Mouse (Mus musculus): Measurements from ENCODE around the gene Rexo4. TPM values are rescaled to one million over a fixed set of nuclear protein-coding genes. Genes with fewer than 3 reads are reported as not detected.

Gene Rexo4
- polyA plus RNA-seq, 1 experiment from 2014 or later: 31.0 TPM

- Histone ChIP-seq H3K27me3 (ENCODE audit: control insufficient read depth, insufficient read depth, low read length) (no peaks in the 10 kb centered on the region), H3K27ac (ENCODE audit: low read depth, low read length) (no peak overlapping the region), H3K4me3 (ENCODE audit: low read depth, low read length) (no peak overlapping the region), H3K9ac (ENCODE audit: low read depth, low read length) (no peak overlapping the region), H3K4me2 (no peak overlapping the region), H3K36me3 (ENCODE audit: control insufficient read depth, insufficient read depth, low read length) (no peaks in the 10 kb centered on the region), H3K9me3 (replicated peaks; ENCODE audit: control insufficient read depth, low read length) (no peaks in the 10 kb centered on the region), H3K4me1 (ENCODE audit: control insufficient read depth, insufficient read depth, low read length) (peaks cover 4% of the 10 kb centered on the region; the same call in 1 of the 2 replicates)
- WGBS (ENCODE audit: insufficient replicate concordance): 36% methylated on average over 1 of the region's 1 CpGs
- no peak for ATAC-seq (replicated peaks; ENCODE audit: insufficient number of reproducible peaks, low FRiP score, low TSS enrichment)
These were observed 27.8 kb downstream of the Rexo4 start for GRCm38 (mm10) chr2:26936425-26936824.

- H3K9me3 ChIP-seq (replicated peaks; ENCODE audit: control insufficient read depth, low read length): no peaks in the 10 kb centered on the region
- 81% methylated on average over 2 of the region's 2 CpGs for WGBS (ENCODE audit: insufficient replicate concordance)
- no peaks in the 10 kb centered on the region for H3K27me3 ChIP-seq (ENCODE audit: control insufficient read depth, insufficient read depth, low read length)
- no peak overlapping the region for H3K4me3 ChIP-seq (ENCODE audit: low read depth, low read length)
- peaks cover 13% of the 10 kb centered on the region; the same call in 1 of the 2 replicates for H3K4me1 ChIP-seq (ENCODE audit: control insufficient read depth, insufficient read depth, low read length)
- no peak for ATAC-seq (replicated peaks; ENCODE audit: insufficient number of reproducible peaks, low FRiP score, low TSS enrichment)
- H3K27ac ChIP-seq (ENCODE audit: low read depth, low read length): no peak overlapping the region
- peaks cover 8% of the 10 kb centered on the region for H3K36me3 ChIP-seq (ENCODE audit: control insufficient read depth, insufficient read depth, low read length)
- no peak overlapping the region for H3K4me2 ChIP-seq
- H3K9ac ChIP-seq (ENCODE audit: low read depth, low read length): no peak overlapping the region
These were observed 28.9 kb downstream of the Rexo4 start for GRCm38 (mm10) chr2:26935286-26935685.

DNA sequence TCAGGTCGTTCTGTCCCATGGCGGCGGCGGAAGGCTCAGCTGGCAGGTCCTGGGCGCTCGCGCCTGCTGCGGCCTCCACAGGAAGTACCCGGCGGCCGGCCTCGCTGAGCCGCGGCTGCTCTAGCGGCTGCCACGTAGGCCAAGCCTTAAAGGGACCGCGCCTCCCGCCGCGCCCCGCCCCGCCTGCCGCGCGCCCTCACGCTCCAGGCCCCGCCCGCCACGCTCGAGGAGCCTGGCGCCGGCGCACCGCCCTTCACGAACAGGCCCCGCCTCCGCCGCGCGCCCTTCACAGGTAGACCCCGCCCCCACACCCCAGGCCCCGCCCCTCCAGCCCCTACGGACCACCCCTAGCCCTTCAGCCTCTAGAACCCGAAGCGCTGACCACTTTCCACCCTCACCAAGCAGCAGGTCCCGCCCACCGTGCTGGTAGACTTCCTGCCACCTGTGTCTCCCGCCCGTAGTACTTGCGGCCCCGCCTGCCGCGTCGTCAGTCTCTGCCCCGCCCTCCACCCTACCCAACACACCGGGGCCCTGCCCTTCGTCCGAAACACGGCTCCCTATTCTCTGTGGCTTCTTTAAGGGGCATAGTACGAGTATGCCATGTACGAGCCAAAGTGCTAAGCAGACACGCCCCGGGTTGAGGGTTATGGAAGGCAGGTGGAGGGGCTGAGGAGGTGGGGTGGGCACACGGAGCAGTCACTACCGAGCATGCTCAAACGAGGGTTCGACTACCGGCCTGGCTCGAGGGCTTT lies 30.7 kb downstream of the Rexo4 start, which contains the start of the genes Surf4 and Stkld1:
Gene Surf4, minus strand, starts transcription at position 625 of the 752 bp plus-strand sequence.
Gene Stkld1, plus strand, starts transcription at position 744 of the 752 bp plus-strand sequence.
- Histone ChIP-seq H3K4me2 (peak within 1 kb of the TSS; percentile 81), H3K9me3 (replicated peaks; ENCODE audit: control insufficient read depth, low read length) (no peaks in the 10 kb centered on the region), H3K36me3 (ENCODE audit: control insufficient read depth, insufficient read depth, low read length) (peaks cover 17% of the 10 kb centered on the region), H3K4me3 (ENCODE audit: low read depth, low read length) (peak within 1 kb of the TSS; percentile 99), H3K9ac (ENCODE audit: low read depth, low read length) (peak within 1 kb of the TSS; percentile 100), H3K4me1 (ENCODE audit: control insufficient read depth, insufficient read depth, low read length) (peaks cover 20% of the 10 kb centered on the region), H3K27ac (ENCODE audit: low read depth, low read length) (peak within 1 kb of the TSS; percentile 88), H3K27me3 (ENCODE audit: control insufficient read depth, insufficient read depth, low read length) (no peaks in the 10 kb centered on the region)
- ATAC-seq (replicated peaks; ENCODE audit: insufficient number of reproducible peaks, low FRiP score, low TSS enrichment): peak; percentile 95
- 1% methylated on average over 50 of the region's 70 CpGs for WGBS (ENCODE audit: insufficient replicate concordance)

- H3K9ac ChIP-seq (ENCODE audit: low read depth, low read length): peak overlapping the region; percentile 100
- H3K4me1 ChIP-seq (ENCODE audit: control insufficient read depth, insufficient read depth, low read length): peaks cover 20% of the 10 kb centered on the region
- no peaks in the 10 kb centered on the region for H3K9me3 ChIP-seq (replicated peaks; ENCODE audit: control insufficient read depth, low read length)
- 2% methylated on average over 41 of the region's 49 CpGs for WGBS (ENCODE audit: insufficient replicate concordance)
- H3K4me2 ChIP-seq: peak overlapping the region; percentile 81
- H3K27me3 ChIP-seq (ENCODE audit: control insufficient read depth, insufficient read depth, low read length): no peaks in the 10 kb centered on the region
- H3K27ac ChIP-seq (ENCODE audit: low read depth, low read length): peak overlapping the region; percentile 88
- H3K36me3 ChIP-seq (ENCODE audit: control insufficient read depth, insufficient read depth, low read length): peaks cover 17% of the 10 kb centered on the region
- ATAC-seq (replicated peaks; ENCODE audit: insufficient number of reproducible peaks, low FRiP score, low TSS enrichment): no peak; the same call in 1 of the 2 replicates
- peak overlapping the region; percentile 99 for H3K4me3 ChIP-seq (ENCODE audit: low read depth, low read length)
These were observed 31.5 kb downstream of the Rexo4 start for GRCm38 (mm10) chr2:26932473-26933303.

DNA sequence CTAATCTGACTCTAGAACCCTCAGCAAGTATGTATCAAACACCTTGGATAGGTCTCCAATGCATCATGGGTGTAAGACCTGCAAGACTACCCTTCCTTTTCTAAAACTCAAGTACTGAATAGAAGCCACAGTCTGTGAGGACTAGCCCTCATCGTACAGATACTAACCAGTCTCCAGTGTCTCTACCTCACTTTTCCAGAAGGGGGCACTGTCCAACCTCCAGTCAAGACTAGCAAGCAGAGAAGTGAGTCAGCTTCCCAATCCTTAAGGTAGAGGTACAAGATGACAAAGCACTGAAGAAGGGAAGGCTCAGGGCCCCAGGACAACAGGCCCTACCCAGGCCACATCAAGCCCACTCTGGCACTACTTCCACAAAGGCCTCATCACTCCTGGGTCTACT lies 33.8 kb downstream of the Rexo4 start:
- ATAC-seq (replicated peaks; ENCODE audit: insufficient number of reproducible peaks, low FRiP score, low TSS enrichment): no peak
- H3K27me3 ChIP-seq (ENCODE audit: control insufficient read depth, insufficient read depth, low read length): no peaks in the 10 kb centered on the region
- peaks cover 27% of the 10 kb centered on the region for H3K36me3 ChIP-seq (ENCODE audit: control insufficient read depth, insufficient read depth, low read length)
- H3K4me1 ChIP-seq (ENCODE audit: control insufficient read depth, insufficient read depth, low read length): peaks cover 20% of the 10 kb centered on the region
- H3K4me3 ChIP-seq (ENCODE audit: low read depth, low read length): no peak overlapping the region
- WGBS (ENCODE audit: insufficient replicate concordance): 44% methylated on average over 1 of the region's 1 CpGs
- H3K4me2 ChIP-seq: no peak overlapping the region
- H3K27ac ChIP-seq (ENCODE audit: low read depth, low read length): no peak overlapping the region
- H3K9me3 ChIP-seq (replicated peaks; ENCODE audit: control insufficient read depth, low read length): no peaks in the 10 kb centered on the region
- no peak overlapping the region for H3K9ac ChIP-seq (ENCODE audit: low read depth, low read length)

GRCm38 (mm10) chr2:26927745-26928476 lies 36.3 kb downstream of the Rexo4 start:
- Histone ChIP-seq H3K27ac (ENCODE audit: low read depth, low read length) (no peak overlapping the region), H3K4me1 (ENCODE audit: control insufficient read depth, insufficient read depth, low read length) (peaks cover 20% of the 10 kb centered on the region), H3K9me3 (replicated peaks; ENCODE audit: control insufficient read depth, low read length) (no peaks in the 10 kb centered on the region), H3K4me2 (no peak overlapping the region), H3K4me3 (ENCODE audit: low read depth, low read length) (no peak overlapping the region), H3K9ac (ENCODE audit: low read depth, low read length) (no peak overlapping the region), H3K27me3 (ENCODE audit: control insufficient read depth, insufficient read depth, low read length) (no peaks in the 10 kb centered on the region), H3K36me3 (ENCODE audit: control insufficient read depth, insufficient read depth, low read length) (peaks cover 33% of the 10 kb centered on the region)
- no peak for ATAC-seq (replicated peaks; ENCODE audit: insufficient number of reproducible peaks, low FRiP score, low TSS enrichment)
- WGBS (ENCODE audit: insufficient replicate concordance): 85% methylated on average over 6 of the region's 6 CpGs

DNA sequence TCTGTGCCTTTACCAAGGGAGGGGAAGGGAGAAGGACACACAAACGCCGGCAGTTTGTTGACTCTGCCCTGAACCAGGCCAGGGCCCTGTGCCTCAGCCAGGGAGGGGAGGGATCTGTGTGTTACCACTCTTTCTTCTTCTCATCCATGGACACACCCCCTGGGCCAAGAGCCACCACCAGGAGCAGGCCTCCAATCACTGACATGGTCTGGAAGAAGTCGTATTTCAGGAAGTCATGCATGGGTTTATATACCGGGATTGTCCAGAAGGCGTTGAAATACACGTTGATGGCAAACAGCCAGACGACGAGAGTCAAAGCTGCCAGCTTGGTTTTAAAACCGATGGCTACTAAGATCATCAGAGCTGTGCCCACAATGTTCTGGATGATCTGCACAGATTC lies 42.4 kb downstream of the Rexo4 start:
- ATAC-seq (replicated peaks; ENCODE audit: insufficient number of reproducible peaks, low FRiP score, low TSS enrichment): no peak
- H3K4me3 ChIP-seq (ENCODE audit: low read depth, low read length): no peak overlapping the region
- no peak overlapping the region for H3K27ac ChIP-seq (ENCODE audit: low read depth, low read length)
- no peak overlapping the region for H3K9ac ChIP-seq (ENCODE audit: low read depth, low read length)
- peaks cover 16% of the 10 kb centered on the region for H3K4me1 ChIP-seq (ENCODE audit: control insufficient read depth, insufficient read depth, low read length)
- no peaks in the 10 kb centered on the region for H3K27me3 ChIP-seq (ENCODE audit: control insufficient read depth, insufficient read depth, low read length)
- 60% methylated on average over 9 of the region's 9 CpGs for WGBS (ENCODE audit: insufficient replicate concordance)
- no peak overlapping the region for H3K4me2 ChIP-seq
- H3K36me3 ChIP-seq (ENCODE audit: control insufficient read depth, insufficient read depth, low read length): peaks cover 40% of the 10 kb centered on the region
- no peaks in the 10 kb centered on the region for H3K9me3 ChIP-seq (replicated peaks; ENCODE audit: control insufficient read depth, low read length)

DNA sequence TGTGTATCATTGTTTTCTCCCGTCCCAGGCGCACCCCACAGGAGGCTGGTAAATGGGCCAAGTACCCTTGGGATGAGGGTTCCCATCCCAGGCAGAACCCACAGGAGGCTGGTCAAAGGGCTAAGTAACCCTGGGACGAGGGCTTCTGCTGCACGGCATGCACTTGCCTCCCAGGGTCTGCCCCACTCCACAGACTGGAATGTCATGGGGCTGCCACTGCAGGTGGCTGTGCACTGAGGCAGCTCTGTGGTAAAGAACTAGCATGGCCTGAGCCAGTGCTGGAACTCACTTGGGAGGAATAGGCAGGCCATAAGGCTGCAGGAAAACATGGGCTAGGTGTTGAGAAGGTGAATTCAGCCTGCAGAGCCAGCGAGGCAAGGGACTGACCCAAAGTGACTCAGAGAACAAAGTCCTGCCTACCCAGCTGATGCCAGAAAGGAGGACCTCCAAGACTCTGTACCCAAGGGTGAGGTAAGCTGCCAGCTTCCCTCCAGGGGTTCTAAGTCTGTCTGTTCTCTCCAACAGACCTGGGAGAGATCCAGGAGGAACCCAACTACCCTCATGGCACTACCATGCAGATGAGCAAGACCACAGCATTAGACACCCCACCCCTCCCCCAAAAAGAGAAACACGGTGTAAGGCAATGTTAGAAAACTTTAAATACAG lies 43.9 kb downstream of the Rexo4 start:
- Histone ChIP-seq H3K4me1 (ENCODE audit: control insufficient read depth, insufficient read depth, low read length) (peaks cover 18% of the 10 kb centered on the region), H3K36me3 (ENCODE audit: control insufficient read depth, insufficient read depth, low read length) (peaks cover 32% of the 10 kb centered on the region), H3K4me3 (ENCODE audit: low read depth, low read length) (no peak overlapping the region), H3K9ac (ENCODE audit: low read depth, low read length) (no peak overlapping the region), H3K27ac (ENCODE audit: low read depth, low read length) (no peak overlapping the region), H3K9me3 (replicated peaks; ENCODE audit: control insufficient read depth, low read length) (no peaks in the 10 kb centered on the region), H3K27me3 (ENCODE audit: control insufficient read depth, insufficient read depth, low read length) (no peaks in the 10 kb centered on the region), H3K4me2 (no peak overlapping the region)
- no peak for ATAC-seq (replicated peaks; ENCODE audit: insufficient number of reproducible peaks, low FRiP score, low TSS enrichment)
- WGBS (ENCODE audit: insufficient replicate concordance): 88% methylated on average over 6 of the region's 6 CpGs
